Mouse (Mus musculus): ENCODE data around the gene Lzic.

GRCm38 (mm10) chr4:149515706-149516105 is 30.7 kb downstream of the Lzic start:
- TF ChIP-seq CTCF (IDR thresholded peaks at IDR 0.05; ENCODE audit: extremely low read depth, insufficient read length, insufficient replicate concordance, low read depth, low read length) (no peak), POLR2A (IDR thresholded peaks at IDR 0.05; ENCODE audit: low read depth, low read length) (no peak)

Data from small intestine, adult 2 months (tissue).